38 mouse cellular contexts compared by ENCODE assay signal in the genomic region with DNA sequence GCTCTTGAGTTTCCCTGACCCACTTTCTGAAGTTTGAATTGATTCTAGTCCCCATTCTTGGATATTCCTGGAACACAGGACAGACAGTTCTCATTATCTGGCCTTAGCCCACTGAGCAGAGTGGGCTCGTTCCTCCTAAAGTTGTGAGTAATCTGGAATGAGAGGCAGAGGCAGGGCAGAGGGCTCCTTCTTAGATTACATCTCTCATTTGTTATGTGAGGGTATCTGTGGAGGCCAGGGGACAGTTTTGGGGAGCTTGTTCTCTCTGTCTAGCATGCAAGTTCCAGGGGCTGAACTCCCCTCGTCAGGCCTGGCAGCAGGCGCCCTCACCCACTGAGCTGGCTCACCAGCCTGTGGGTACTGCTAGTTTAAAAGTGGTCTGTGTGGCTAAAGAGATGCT. TPM values are rescaled to one million over a fixed set of nuclear protein-coding genes. Genes with fewer than 3 reads are reported as not detected.
"Had no signal": no experiment of that assay in that cellular context is flagged by ENCODE, and none has a peak within 500 bp of the region (broad histone marks: within the 10 kb centered on the region; RNA-seq: fewer than 3 reads in every experiment).

No protein-coding gene starts in this region.

- H3K4me1 ChIP-seq: forebrain, embryonic 13.5 days; forebrain, embryonic 15.5 days had no signal

- H3K9ac ChIP-seq: embryonic facial prominence, embryonic 12.5 days; embryonic facial prominence, embryonic 13.5 days; embryonic facial prominence, embryonic 15.5 days; forebrain, embryonic 12.5 days; forebrain, embryonic 13.5 days; forebrain, embryonic 15.5 days; forebrain, postnatal 0 days had no signal

- H3K27me3 ChIP-seq: embryonic facial prominence, embryonic 12.5 days; embryonic facial prominence, embryonic 13.5 days; embryonic facial prominence, embryonic 15.5 days; forebrain, embryonic 13.5 days; forebrain, embryonic 15.5 days had no signal

- H3K9me3 ChIP-seq: embryonic facial prominence, embryonic 10.5 days; embryonic facial prominence, embryonic 12.5 days; embryonic facial prominence, embryonic 13.5 days; embryonic facial prominence, embryonic 15.5 days; forebrain, embryonic 10.5 days; forebrain, embryonic 12.5 days; forebrain, embryonic 13.5 days; forebrain, embryonic 15.5 days had no signal

- DNase-seq: cerebellum, adult 2 months; cerebellum, adult 8-10 months; cerebellum, adult 9-10 months; cerebellum, postnatal 10 days; cerebellum, postnatal 14 days; cerebellum, postnatal 25 days; cerebellum, postnatal 36 days; embryo, embryonic 11 days; forebrain, postnatal 0 days; gastrocnemius, adult 2 months; gastrocnemius, postnatal 10 days; gastrocnemius, postnatal 14 days; gastrocnemius, postnatal 25 days; gastrocnemius, postnatal 36 days; heart, adult 18-20 months; heart, adult 2 months had no signal

- H3K4me3 ChIP-seq: embryonic facial prominence, embryonic 10.5 days; embryonic facial prominence, embryonic 12.5 days; embryonic facial prominence, embryonic 13.5 days; embryonic facial prominence, embryonic 15.5 days; erythroblast, embryonic 14.5 days; forebrain, embryonic 10.5 days; forebrain, embryonic 12.5 days; forebrain, embryonic 13.5 days; forebrain, embryonic 15.5 days; gastrocnemius, adult 2 months; heart, adult 2 months had no signal

- ATAC-seq: forebrain, embryonic 13.5 days; forebrain, embryonic 14.5 days; forebrain, embryonic 15.5 days; forebrain, embryonic 16.5 days; forebrain, postnatal 0 days had no signal

- H3K27ac ChIP-seq: embryonic facial prominence, embryonic 10.5 days; embryonic facial prominence, embryonic 12.5 days; embryonic facial prominence, embryonic 13.5 days; embryonic facial prominence, embryonic 15.5 days; forebrain, embryonic 10.5 days; forebrain, embryonic 12.5 days; forebrain, embryonic 13.5 days; forebrain, embryonic 15.5 days; heart, adult 2 months had no signal

- H3K4me2 ChIP-seq: embryonic facial prominence, embryonic 12.5 days; embryonic facial prominence, embryonic 13.5 days; embryonic facial prominence, embryonic 15.5 days; forebrain, embryonic 12.5 days; forebrain, embryonic 13.5 days; forebrain, embryonic 15.5 days had no signal

- H3K36me3 ChIP-seq: embryonic facial prominence, embryonic 10.5 days; embryonic facial prominence, embryonic 12.5 days; embryonic facial prominence, embryonic 13.5 days; embryonic facial prominence, embryonic 15.5 days; forebrain, embryonic 10.5 days; forebrain, embryonic 12.5 days; forebrain, embryonic 15.5 days had no signal

RNA-seq across cellular contexts. Expression of gene Cela3a, which starts 30.5 kb away (rescaled TPM):
- total RNA-seq: common myeloid progenitor, adult 5-6 weeks; forebrain, postnatal 0 days; gastrocnemius, adult 18-20 months; gastrocnemius, adult 2 months; gastrocnemius, adult 8-10 months; gastrocnemius, postnatal 10 days; gastrocnemius, postnatal 14 days; gastrocnemius, postnatal 25 days; gastrocnemius, postnatal 36 days; granulocyte monocyte progenitor cell, adult 5-6 weeks; heart, adult 18-20 months; heart, adult 2 months; heart, adult 8-10 months had no signal
- polyA plus RNA-seq: cerebellum, adult 2 months; cortical plate, adult 2 months; embryonic facial prominence, embryonic 10.5 days; embryonic facial prominence, embryonic 11.5 days; embryonic facial prominence, embryonic 12.5 days; embryonic facial prominence, embryonic 13.5 days; embryonic facial prominence, embryonic 14.5 days; embryonic facial prominence, embryonic 15.5 days; erythroblast, embryonic 14.5 days; forebrain, embryonic 10.5 days; forebrain, embryonic 11.5 days; forebrain, embryonic 12.5 days; forebrain, embryonic 13.5 days; forebrain, embryonic 14.5 days; forebrain, embryonic 15.5 days; forebrain, embryonic 16.5 days; forebrain, postnatal 0 days; frontal cortex, adult 2 months; gonadal fat pad, adult 2 months; heart, adult 2 months had no signal

RNA-seq across cellular contexts. Expression of gene Cela3b, which starts 51.3 kb away (rescaled TPM):
- total RNA-seq: common myeloid progenitor, adult 5-6 weeks; forebrain, postnatal 0 days; gastrocnemius, adult 2 months; gastrocnemius, adult 8-10 months; gastrocnemius, postnatal 10 days; gastrocnemius, postnatal 14 days; gastrocnemius, postnatal 25 days; gastrocnemius, postnatal 36 days; granulocyte monocyte progenitor cell, adult 5-6 weeks; heart, adult 18-20 months; heart, adult 2 months; heart, adult 8-10 months had no signal
- polyA plus RNA-seq: cerebellum, adult 2 months; cortical plate, adult 2 months; embryonic facial prominence, embryonic 10.5 days; embryonic facial prominence, embryonic 11.5 days; embryonic facial prominence, embryonic 12.5 days; embryonic facial prominence, embryonic 13.5 days; embryonic facial prominence, embryonic 15.5 days; erythroblast, embryonic 14.5 days; forebrain, embryonic 10.5 days; forebrain, embryonic 11.5 days; forebrain, embryonic 12.5 days; forebrain, embryonic 13.5 days; forebrain, embryonic 14.5 days; forebrain, embryonic 15.5 days; forebrain, embryonic 16.5 days; forebrain, postnatal 0 days; frontal cortex, adult 2 months; heart, adult 2 months had no signal
